Mouse (Mus musculus) fat pad, adult 2 months (tissue): ENCODE measurements at regions not wholly inside any gene's neighbourhood (a gene's known extent, or its start where the extent isn't known, plus 50 kb on each side); places are given as distances from the start of the nearest gene placed in this dataset.

Experiments used
- DNase-seq: peaks from one replicate; pipeline ENCODE4 v3.0.0-alpha.2; 2011; ENCODE audit warnings: low read depth, low spot score; ENCODE audit errors: extremely low read depth

DNA sequence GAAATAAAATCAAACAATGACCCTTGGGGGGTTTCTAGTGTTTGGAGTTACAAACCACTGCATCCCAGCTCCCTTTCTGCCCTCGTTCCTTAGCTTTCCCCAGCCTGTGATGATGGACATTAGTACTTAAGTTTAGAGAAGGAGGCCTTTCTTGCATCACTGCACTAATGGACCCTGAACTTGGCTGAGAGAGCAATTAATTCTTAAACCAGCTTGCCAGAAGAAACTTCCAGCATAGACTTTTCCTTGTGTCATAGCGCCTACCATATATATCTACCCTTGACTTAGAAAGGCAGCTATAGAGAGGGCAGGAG lies 303.9 kb upstream of the Sel1l start:
- DNase-seq, result no peak

DNA sequence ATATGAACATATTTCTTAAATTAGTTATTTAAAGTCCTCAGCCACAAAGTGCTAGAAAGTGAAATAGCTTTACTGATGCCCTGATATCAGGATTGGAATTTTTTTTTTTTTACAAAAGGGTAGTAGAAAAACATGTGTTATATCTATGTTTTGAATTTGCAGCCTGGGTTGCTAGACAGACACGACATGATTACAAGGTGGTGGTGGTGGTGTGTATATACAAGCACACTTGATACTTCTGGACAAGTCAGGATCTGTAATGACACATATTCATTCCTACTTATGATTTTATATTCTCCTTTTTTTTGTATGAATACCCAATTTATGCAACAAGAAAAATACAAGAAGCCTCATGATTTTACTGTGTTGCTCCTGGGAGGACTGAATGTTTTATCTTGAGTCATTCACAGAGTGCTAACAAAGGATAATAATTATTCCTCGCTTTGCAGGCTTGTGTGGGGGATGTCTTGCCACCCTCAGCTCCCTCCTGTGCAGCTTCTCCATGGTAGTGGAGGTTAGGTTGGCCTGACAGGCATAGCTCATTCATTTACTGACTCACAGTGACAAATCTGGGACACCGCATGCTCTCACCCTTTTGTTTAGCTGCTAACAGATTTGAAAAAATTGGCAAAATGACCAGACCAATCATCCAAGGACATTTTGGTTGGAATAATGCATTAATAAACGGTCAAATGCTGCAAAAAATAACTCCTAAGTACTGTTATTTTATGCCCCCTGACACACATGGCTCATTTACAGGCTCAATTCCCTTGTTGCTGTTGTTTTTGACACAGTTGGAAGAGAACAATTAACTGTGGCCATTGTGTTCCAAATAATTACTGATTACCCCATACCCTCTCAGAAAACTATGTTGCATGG lies 303.3 kb upstream of the Sel1l start:
- DNase-seq, result no peak

DNA sequence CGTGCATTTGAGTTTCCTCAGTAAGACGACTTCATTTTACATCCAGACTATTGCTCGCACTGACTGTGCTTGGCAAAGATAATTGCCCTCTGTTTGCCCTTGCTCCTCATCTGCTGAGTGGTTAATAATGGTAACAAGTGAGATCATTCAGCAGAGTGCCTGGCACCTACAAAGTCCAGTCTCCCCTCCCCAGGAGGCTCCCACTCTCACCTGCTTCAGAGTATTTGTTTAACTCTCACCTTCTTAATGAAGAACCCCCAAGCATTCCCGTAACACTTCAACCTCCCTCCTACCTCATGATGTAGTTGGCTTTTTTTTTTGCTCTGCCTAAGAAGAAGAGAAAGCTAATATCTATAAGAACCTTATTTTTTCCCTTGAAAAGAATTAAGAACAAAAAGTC lies 288.6 kb upstream of the Sel1l start:
- no peak for DNase-seq

DNA sequence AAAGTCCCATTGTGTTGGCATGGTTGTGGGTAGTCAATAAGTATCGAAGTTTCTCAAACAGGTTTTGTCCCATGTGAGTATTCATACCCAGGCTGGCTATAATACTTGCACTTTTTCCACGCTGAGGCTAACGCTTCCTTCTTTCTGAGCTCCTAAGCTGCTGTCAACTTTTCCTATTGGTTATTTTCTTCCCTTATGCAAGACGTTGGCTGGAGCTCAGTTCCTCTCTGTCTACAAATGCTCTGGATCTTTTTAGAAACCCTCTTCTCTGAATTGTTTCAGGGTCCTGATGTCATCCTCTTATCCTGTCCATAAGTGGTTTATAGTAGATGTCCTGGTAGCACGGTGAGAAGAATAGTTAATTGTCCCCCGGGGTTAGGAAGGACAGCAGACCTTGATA lies 278.7 kb upstream of the Sel1l start:
- DNase-seq, result no peak

DNA sequence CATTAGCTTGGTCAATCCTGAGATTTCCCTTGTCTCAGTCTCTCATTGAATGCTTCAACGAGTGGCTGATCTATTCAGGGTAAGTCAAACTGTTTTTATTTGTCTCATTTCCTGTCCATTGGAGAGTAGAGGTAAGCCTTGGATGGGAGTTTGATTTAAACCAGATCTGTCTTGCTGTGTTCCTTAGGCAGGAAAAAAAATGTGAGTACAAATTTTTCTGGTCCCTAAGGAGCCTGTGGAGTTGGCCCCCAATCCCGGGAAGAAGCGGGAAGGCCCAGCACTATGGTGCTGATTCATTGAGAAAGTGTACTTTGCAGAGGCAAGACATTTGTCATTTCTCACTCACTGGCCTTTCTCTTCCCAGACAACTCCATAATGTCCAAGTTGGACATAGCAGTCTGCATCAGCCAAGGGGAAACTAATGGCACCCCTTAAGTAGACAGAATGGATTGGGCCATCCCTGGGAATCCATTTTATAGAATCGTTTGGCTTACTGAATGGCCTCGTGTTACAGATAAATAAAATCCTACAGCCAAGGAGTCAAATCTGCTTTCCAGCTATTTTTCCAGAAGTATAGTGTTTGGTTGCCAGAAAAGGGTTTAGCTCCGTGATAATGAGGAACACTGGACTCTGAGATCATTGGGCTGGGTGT lies 271.3 kb upstream of the Sel1l start:
- no peak for DNase-seq

DNA sequence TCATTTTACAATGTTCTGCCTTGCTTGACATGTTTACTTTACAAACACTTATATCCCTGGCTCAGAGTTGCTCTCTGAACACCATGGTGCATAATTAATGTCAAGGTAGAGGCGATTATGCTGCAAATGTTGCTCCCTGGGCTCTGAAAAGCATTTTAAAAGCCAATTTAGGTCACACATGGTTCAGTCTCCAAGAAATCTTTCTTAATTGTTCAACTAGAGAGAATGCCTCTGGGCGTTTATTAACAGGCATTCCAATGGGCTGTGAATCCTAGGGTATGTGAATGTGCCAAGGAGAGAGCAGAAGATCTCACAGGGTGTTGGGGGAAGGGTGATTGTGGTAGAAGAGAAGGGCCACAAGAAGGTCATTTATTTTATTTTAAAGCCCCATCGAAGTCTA lies 260.7 kb upstream of the Sel1l start:
- DNase-seq, result no peak

DNA sequence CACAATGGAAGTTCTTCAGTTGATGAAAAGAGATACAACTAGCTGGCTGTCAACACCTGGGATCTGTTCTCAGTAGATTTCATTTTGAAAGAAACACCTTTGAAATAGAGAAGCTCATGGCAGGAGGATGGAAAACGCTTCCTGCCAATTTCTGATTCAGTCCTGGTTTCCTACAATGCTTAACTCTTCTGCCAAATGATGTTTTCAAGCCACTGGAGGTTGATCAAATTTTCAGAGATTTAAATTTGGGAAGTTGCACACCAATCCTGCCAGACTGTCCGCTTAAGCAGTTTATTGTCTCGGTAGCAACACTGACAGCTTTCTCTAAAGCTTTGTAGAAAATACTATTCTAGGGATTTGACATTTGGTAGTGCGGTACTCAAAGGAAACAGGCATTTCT lies 251.1 kb upstream of the Sel1l start:
- DNase-seq, result no peak

DNA sequence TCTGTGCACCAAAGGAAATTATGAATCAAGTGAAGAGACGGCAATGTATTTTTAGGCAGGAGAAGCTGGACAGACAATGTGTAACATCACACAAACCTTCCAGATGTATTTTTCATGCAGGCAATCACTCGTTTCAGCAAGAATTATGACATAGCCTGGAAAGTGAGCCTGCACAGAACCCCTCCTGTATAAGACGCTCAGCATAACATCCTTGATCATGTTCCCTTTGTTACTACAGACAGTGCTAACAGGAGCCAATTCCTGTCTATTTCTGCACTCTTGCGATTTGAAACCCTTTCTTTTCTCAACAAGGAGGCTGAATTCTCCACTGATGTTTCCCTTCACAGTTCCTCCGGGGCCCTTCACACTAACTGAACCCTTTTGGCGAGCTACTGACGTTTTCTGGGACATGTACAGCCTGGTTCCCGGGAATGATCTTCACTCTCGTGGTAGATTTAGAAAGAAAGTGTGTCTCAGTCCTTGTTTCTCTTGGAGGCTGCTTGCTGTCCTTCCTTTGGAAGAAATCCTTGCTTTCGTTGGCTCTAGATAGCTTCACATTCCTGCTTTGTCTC lies 243.9 kb upstream of the Sel1l start:
- DNase-seq, result no peak

DNA sequence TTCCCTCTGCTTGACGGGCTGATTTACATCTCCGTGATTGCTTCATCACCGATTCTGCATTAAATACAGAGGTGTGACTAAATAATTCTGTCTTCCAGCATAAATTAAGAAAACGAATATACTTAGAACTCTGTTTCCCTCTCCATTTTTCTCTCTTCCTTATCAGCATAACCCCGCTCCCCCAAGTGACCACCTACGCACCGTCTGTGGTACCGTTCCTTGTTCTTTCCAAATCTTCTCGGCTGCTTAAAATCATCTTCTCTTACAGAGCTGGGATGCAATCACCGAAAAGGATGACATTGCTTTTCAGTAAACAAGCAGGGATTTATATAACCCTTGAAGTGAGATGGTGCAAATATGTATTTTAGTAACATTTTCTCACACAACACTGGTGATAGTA lies 224.3 kb upstream of the Sel1l start:
- DNase-seq, result no peak

DNA sequence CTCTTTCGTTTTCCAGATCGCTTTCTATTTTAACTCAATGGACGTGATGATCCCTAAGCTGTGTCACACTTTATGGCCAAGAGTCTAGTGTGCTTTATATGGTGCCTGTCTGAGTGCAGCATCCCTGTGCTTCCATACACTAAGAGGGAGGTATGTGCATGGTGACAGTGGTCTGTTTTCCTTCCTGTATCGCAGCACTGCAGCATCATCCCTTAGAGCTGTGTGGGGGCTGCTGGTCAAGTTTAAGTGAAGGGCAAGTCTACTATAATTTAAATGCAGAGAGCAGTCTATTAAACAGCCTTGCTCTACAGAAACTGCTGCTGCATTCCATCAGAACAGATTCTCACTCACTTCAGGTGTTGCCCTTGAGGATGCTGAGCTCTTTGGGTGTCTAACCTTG lies 213.8 kb upstream of the Sel1l start:
- DNase-seq, result no peak

DNA sequence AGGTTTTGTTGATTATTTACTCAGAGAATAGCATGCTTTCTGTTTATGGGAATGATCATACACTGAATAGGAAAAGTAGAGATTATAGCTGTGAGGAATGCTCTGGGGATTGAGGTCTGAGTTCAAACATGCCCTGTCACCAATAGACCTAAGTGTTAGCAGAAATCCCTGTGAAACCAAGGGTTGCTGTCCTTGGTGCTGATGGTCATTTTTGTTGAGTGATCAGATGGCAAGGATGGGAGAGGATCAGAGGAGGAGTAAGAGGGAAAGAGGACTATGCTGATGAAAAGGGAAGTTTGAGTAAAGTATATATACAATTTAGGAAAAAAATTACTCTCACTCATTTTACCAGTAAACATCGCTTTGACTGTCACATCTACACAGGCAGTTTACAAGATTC lies 191.5 kb upstream of the Sel1l start:
- no peak for DNase-seq

DNA sequence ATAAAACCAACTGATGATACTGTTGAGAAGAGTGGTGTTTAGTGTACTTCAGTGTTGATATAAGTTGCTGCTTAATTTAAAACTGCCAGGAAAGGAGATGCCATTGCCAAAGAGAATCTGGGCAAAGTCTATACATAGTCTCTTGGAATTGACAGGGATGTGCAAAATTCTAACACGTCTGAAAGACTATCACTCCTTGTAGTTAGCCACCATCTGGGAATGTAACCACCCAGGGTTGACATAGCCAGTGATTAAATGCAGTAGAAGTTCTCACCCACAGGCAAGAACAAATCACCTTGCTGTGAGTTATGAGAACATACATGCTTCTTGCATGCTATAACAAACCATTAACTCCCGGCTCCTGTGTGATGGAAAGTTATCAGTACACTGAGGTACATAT lies 180.2 kb upstream of the Sel1l start:
- no peak for DNase-seq

DNA sequence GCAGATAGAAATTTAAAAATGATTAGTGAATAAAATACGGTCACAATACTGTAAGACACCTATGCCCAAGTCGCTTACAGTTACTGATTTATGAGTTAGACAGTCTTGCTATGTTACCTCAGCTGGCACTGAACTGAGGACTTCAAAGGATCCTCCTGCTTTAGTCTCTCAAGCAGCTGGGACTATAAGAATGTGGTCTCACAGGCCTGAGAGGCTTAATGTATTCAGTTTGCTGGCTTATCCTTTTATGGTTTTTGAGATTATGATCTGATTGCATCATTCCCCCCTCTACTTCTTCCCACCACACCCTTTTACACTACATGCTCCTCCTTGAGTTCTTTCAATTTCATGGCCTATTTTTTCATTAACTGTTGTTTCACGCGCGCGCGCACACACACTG lies 179.4 kb upstream of the Sel1l start:
- DNase-seq, result no peak

DNA sequence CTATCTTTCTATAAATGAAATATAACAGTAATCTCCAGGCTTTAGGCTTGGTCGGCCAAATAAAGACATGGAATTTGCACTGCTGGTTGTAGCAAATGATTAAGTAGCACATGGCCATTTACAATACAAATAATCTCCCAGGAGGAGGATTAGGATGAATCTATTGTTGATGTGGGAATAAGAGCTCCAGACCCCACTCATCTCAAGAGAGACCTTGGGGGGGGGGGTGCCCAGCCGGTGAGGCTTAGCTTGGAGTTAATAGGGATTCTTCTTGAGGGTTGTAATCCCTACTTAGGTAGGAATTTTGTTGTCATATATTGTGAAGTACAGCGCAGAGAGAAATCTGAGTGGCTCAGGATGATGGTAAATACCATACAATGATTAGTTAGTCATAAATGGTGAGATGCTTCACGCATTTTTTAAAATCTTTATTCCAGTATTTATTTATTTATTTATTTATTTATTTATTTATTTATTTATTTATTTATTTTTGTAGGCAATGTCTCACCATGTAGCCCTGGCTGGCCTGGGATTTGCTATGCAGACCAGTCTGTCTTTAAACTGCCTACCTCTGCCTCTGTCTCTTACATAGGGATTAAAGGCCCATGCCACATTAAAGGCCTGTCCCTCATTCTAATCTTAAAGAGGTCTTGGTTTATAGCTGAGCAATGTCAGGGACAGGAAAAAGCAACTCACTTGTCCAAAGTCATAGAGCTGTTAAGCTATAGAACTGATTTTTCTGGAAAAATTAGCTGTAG lies 175.7 kb upstream of the Sel1l start:
- DNase-seq, result no peak

DNA sequence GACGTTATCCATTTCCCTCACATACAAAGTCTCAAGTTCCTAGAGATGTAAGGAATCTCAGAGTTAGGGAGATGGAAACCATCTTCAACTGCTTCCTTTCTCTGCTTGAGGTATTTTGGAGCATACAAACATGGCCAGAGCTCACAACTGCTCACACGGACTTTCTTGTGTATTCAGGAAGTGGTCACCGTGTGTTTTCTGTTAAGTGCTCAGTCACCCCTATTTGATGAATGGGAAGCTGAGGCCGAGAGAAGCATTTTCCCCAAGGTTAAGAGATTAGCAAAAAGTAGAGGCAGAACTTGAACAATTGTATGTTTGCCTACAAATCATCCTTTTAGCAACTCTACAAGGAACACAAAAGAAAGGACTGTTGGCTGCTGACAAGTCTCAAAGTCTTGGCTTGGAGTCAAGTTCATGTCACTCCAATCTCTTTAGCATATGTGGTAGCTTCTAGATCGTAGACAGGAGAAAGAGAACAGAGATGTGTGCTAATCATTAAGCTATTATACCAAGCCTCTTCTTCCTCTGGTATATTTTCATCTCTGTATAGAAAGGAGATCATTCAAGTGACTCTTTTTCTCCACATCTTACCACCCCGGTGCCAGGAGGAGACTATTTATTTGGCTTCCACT lies 170.8 kb upstream of the Sel1l start:
- DNase-seq, result no peak

DNA sequence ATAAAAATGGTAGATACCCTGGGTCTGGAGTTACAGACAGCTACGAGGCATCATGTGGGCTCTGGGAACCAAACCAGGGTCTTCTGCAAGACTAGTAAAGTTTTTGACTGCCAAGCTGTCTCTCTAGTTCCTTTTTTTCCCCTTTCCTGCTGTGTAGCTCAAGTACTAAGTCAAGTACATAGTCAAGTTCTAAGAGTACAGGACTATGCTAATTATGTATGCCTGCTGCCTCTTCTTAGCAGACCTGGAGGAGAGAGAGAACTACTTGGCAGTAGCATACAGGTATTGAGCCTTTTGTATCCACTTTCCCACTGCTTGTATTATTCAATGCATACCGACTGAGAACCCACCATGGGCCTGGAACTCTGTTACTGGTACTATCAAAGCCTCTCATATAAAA lies 166.4 kb upstream of the Sel1l start:
- no peak for DNase-seq

DNA sequence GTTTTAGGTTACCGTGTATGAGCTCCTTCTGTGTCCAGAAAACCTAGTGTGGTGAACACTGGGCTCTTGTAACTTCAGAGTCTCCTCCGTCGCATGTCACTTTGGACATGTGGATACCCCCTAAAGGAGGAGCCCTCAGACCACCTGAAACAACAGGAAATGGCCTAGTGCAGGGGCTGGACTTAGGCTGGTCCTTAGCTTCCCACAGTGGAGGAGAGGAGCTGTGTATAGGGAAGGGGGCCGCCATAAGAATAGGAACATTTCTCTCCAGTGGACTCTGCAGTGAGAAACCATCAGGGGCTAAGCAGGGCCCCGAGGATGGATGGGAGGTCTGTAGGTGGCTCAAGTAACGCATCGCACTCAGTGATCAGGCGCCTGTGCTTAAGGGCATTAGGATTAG lies 165.0 kb upstream of the Sel1l start:
- DNase-seq, result no peak

DNA sequence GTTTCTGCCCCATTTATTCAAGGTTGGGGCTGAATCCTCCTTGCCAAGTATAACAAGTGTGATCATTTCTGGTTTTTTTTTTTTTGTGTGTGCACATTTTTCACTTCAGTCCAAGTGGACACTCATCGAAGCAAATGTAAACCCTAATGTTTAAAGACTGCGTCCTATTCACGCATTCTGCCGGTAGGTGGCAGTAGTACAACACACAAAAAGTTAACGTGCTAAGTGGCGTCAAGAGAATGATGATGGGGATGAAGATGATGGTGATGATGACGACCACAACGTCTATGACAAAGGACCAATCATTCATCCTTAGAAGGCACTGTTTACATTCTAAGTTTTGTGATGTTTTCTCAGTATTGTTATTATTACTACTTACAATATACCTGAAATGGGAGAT lies 164.3 kb upstream of the Sel1l start:
- no peak for DNase-seq

DNA sequence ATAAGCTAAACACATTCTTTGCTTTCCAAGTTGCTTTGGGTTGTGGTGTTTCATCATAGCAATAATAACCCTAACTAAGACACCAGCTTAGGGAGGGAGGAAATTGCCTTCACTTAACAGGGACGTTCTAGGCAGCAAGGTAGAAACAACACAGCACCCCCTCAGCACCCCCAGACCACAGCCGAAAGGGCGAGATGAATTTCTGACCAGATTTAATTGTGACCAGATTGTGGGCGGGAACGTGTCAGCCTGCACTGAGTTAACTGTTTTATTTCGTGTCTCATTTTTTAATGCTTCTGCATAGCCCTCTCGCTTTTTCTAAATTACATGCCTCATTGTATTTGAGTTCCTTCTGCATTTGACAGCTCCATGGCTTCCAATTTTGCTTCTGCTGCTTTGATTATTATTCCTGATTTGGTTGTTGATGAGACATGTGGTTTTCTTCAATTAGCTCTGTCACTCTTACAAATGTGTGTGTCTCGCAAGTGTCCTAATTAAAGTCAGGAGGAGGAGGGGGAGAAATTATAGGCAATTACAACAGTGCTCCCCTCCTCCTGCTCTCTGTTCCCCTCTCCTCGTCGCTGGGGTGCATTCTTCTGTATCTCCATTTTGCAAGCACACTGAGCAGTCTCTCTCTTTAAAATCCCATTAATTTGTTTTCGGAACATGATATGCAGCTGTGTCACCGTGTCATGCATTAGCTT lies 155.6 kb upstream of the Sel1l start:
- no peak for DNase-seq

DNA sequence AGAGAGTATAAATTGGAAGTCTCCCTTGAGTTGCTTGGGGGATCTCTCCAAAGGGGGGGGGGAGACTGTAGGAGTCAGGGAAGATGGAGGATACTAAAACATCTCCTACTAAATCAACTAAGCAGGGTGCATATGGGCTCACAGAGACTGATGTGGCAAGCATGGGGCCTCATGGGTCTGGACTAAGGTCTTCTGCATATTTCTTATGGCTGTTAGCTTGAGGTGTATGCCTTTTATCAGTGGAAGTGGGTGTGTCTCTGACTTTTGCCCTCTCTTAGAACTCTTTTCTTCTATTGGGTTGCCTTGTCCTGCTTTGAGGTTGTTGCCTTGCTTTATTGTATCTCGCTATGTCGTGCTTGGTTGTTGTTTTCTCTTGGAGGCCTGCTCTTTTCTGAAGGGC lies 150.1 kb upstream of the Sel1l start:
- DNase-seq, result no peak

DNA sequence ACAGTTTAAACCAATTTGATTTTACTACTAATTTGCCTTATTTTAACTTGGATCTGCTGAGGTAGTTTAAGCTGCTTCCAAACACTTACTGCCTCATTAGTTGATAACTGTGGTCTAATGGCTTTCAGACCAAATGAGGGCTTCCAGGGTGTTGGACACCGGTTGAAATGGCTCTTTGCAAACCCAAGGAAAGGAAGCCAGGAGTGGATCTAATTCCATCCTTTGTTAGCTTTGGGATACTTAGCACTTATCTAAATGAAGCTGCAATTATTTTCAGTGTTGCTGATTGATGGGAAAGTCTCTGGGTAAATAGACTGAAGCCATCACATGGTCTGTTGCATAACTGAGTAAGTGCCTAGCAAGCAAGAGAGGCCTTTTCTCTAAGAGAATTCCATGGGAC lies 148.4 kb upstream of the Sel1l start:
- DNase-seq, result no peak
